Mouse (Mus musculus) gastrocnemius, postnatal 36 days (tissue): ENCODE results near the gene Pdzd4. TPM values are rescaled to one million over a fixed set of nuclear protein-coding genes. Genes with fewer than 3 reads are reported as not detected.

ENCODE experiments used
- DNase-seq, 2 experiments: peaks; one replicate each; pipeline ENCODE4 v3.0.0; 2022
- intact Hi-C: fragments of 180-260 bp; cut with DNase I; formaldehyde crosslinking; loops from one replicate; pipeline ENCODE4 v1.15.1; 2025
- long read RNA-seq, 2 experiments: library from polyadenylated mRNA; stranded (forward); transcript quantifications; one replicate each; pipeline ENCODE4 v2.0.0; 2021
- total RNA-seq, 2 experiments: library from RNA; stranded (reverse); gene quantifications; 2 replicates each; pipeline ENCODE4 v1.2.3; 2021

Pdzd4 gene
- under 1 TPM; 0.56 to 0.96 TPM for total RNA-seq
- long read RNA-seq, experiment 1: 0 reads
- long read RNA-seq, experiment 2, partial matches to known transcripts: 0 of 1 reads
- long read RNA-seq, experiment 2, other reads (novel, unspliced or antisense): 1 of 1 reads

GRCm38 (mm10) chrX:73824185-73825151 is at the start of gene Pdzd4:
Gene Pdzd4, minus strand, starts transcription at chrX:73824969.
- intact Hi-C loops: no loop called here
- peak; percentile 14 to 25 for DNase-seq

GRCm38 (mm10) chrX:73871956-73872355 is 47.2 kb upstream of the Pdzd4 start:
- intact Hi-C loops: no loop called here
- DNase-seq: no peak

GRCm38 (mm10) chrX:73871474-73871873 is 46.7 kb upstream of the Pdzd4 start:
- no peak for DNase-seq
- intact Hi-C loops: no loop called here

- no peak for DNase-seq
- intact Hi-C loops: no loop called here
Observed at GRCm38 (mm10) chrX:73869334-73869733, 44.6 kb upstream of the Pdzd4 start.

GRCm38 (mm10) chrX:73867852-73868251 is 43.1 kb upstream of the Pdzd4 start:
- DNase-seq: no peak
- intact Hi-C loops: no loop called here

GRCm38 (mm10) chrX:73867256-73867655 is 42.5 kb upstream of the Pdzd4 start:
- intact Hi-C loops: no loop called here

GRCm38 (mm10) chrX:73864692-73865091 is 39.9 kb upstream of the Pdzd4 start:
- no peak for DNase-seq
- intact Hi-C loops: no loop called here

More at GRCm38 (mm10) chrX:73867256-73867655, 42.5 kb upstream of the Pdzd4 start:
- no peak for DNase-seq

- intact Hi-C loops: no loop called here
- DNase-seq: no peak
Observed at GRCm38 (mm10) chrX:73855087-73855408, 30.3 kb upstream of the Pdzd4 start.

GRCm38 (mm10) chrX:73854326-73855086 is 29.7 kb upstream of the Pdzd4 start:
- intact Hi-C loops: no loop called here
- DNase-seq: no peak

- intact Hi-C loops: no loop called here
Observed at GRCm38 (mm10) chrX:73836691-73837090, 11.9 kb upstream of the Pdzd4 start.

GRCm38 (mm10) chrX:73835731-73836130 is 11.0 kb upstream of the Pdzd4 start:
- DNase-seq: no peak
- intact Hi-C loops: no loop called here

More at GRCm38 (mm10) chrX:73836691-73837090, 11.9 kb upstream of the Pdzd4 start:
- no peak for DNase-seq

GRCm38 (mm10) chrX:73823747-73824146 is 1.0 kb downstream of the Pdzd4 start:
- DNase-seq: no peak
- intact Hi-C loops: no loop called here

GRCm38 (mm10) chrX:73816596-73817314 is 8.0 kb downstream of the Pdzd4 start:
- intact Hi-C loops: no loop called here
- no peak for DNase-seq

GRCm38 (mm10) chrX:73815072-73815471 is 9.7 kb downstream of the Pdzd4 start:
- intact Hi-C loops: no loop called here
- DNase-seq: no peak

- intact Hi-C loops: no loop called here
- no peak for DNase-seq
Observed at GRCm38 (mm10) chrX:73805814-73806213, 19.0 kb downstream of the Pdzd4 start.

- intact Hi-C loops: loop anchor here (2.0 kb wide), 2 partner anchors 96 to 148 kb away; no protein-coding TSS in a partner anchor
- peak; percentile 59 to 72 for DNase-seq
Observed at GRCm38 (mm10) chrX:73798502-73798901, 26.3 kb downstream of the Pdzd4 start.

- intact Hi-C loops: no loop called here
- DNase-seq: no peak
Observed at GRCm38 (mm10) chrX:73797511-73797910, 27.3 kb downstream of the Pdzd4 start.

GRCm38 (mm10) chrX:73793505-73793904 is 31.3 kb downstream of the Pdzd4 start:
- intact Hi-C loops: no loop called here

GRCm38 (mm10) chrX:73793039-73793438 is 31.7 kb downstream of the Pdzd4 start:
- DNase-seq: no peak
- intact Hi-C loops: no loop called here

More at GRCm38 (mm10) chrX:73793505-73793904, 31.3 kb downstream of the Pdzd4 start:
- no peak for DNase-seq

GRCm38 (mm10) chrX:73788501-73788900 is 36.3 kb downstream of the Pdzd4 start:
- intact Hi-C loops: no loop called here
- DNase-seq: no peak

GRCm38 (mm10) chrX:73787225-73787558 is 37.6 kb downstream of the Pdzd4 start:
- intact Hi-C loops: no loop called here
- no peak for DNase-seq
